Mouse (Mus musculus): ENCODE results near the gene Phyhipl. TPM values are rescaled to one million over a fixed set of nuclear protein-coding genes. Genes with fewer than 3 reads are reported as not detected.

The Phyhipl gene
- total and polyA plus RNA-seq, 2 experiments = not detected

GRCm38 (mm10) chr10:70514848-70515247, 140.9 kb downstream of the Phyhipl start:
- TF ChIP-seq POLR2A (IDR thresholded peaks at IDR 0.05; ENCODE audit: extremely low read depth, insufficient read depth, low read length) (no peak), CTCF (IDR thresholded peaks at IDR 0.05; ENCODE audit: low read depth, low read length) (no peak)
- H3K27me3 ChIP-seq (ENCODE audit: control insufficient read depth, insufficient read depth, low read length) = peaks cover 4% of the 10 kb centered on the region; the same call in 1 of the 2 replicates
- H3K4me3 ChIP-seq (ENCODE audit: insufficient read depth, low read depth, low read length) = no peak overlapping the region
- H3K79me2 ChIP-seq (ENCODE audit: control insufficient read depth, insufficient read depth, low read length) = no peaks in the 10 kb centered on the region
- no peaks in the 10 kb centered on the region for H3K4me1 ChIP-seq (ENCODE audit: control insufficient read depth, insufficient read depth, low read length)
- H3K36me3 ChIP-seq (ENCODE audit: control insufficient read depth, insufficient read depth, low read length) = no peaks in the 10 kb centered on the region
- no peak overlapping the region for H3K9ac ChIP-seq (ENCODE audit: low read depth, low read length)
- H3K27ac ChIP-seq (replicated peaks; ENCODE audit: insufficient read depth, low read depth, low read length) = no peak overlapping the region
- no peak for DNase-seq (ENCODE audit: extremely low read depth, low read depth, low spot score)
- 82% methylated on average over 9 of the region's 9 CpGs for WGBS

GRCm38 (mm10) chr10:70507880-70508279, 147.9 kb downstream of the Phyhipl start:
- Histone ChIP-seq H3K27me3 (ENCODE audit: control insufficient read depth, insufficient read depth, low read length) (no peaks in the 10 kb centered on the region), H3K9ac (ENCODE audit: low read depth, low read length) (no peak overlapping the region), H3K4me3 (ENCODE audit: insufficient read depth, low read depth, low read length) (no peak overlapping the region), H3K79me2 (ENCODE audit: control insufficient read depth, insufficient read depth, low read length) (no peaks in the 10 kb centered on the region), H3K36me3 (ENCODE audit: control insufficient read depth, insufficient read depth, low read length) (no peaks in the 10 kb centered on the region), H3K27ac (replicated peaks; ENCODE audit: insufficient read depth, low read depth, low read length) (no peak overlapping the region), H3K4me1 (ENCODE audit: control insufficient read depth, insufficient read depth, low read length) (no peaks in the 10 kb centered on the region)
- DNase-seq (ENCODE audit: extremely low read depth, low read depth, low spot score) = no peak
- WGBS = 84% methylated on average over 3 of the region's 3 CpGs
- no peak for TF ChIP-seq POLR2A (IDR thresholded peaks at IDR 0.05; ENCODE audit: extremely low read depth, insufficient read depth, low read length)
- peak; percentile 19; the same call in 1 of the 2 replicates for TF ChIP-seq CTCF (IDR thresholded peaks at IDR 0.05; ENCODE audit: low read depth, low read length)

Other genes starting within 250 kb of the Phyhipl start
- 0.09 and 0.13 TPM in 2 replicates for gene Fam13c, start 215.5 kb downstream of the Phyhipl start, total RNA-seq (2014; rRNA removed)
- gene Fam13c, start 215.5 kb downstream of the Phyhipl start, polyA plus RNA-seq (2012; rRNA removed) = 0.02 and 0.04 TPM in 2 replicates

Data from liver, adult 2 months (tissue).